Mouse (Mus musculus) layer of hippocampus, adult 2 months (tissue): ENCODE results near the gene Ube2s. TPM values are rescaled to one million over a fixed set of nuclear protein-coding genes. Genes with fewer than 3 reads are reported as not detected.
"Not testable (repeated sequence)": the region's sequence is repeated elsewhere in the genome, so short reads cannot be mapped to it uniquely, and the experiment has no call there.

Source experiments
- DNase-seq, 2 experiments: peaks; one replicate each; pipeline ENCODE4 v3.0.0; 2022; ENCODE audit warnings: low spot score in 2 of 2
- H3K27ac ChIP-seq: fragments of 200-600 bp; 2 replicates; pipeline ENCODE4 v1.8.1; 2022
- H3K4me3 ChIP-seq: fragments of 200-600 bp; 2 replicates; pipeline ENCODE4 v1.8.1; 2022; ENCODE audit warnings: mild to moderate bottlenecking
- CTCF ChIP-seq: fragments of 200-600 bp; conservative IDR thresholded peaks from 2 replicates; pipeline ENCODE4 v1.8.1; 2022; ENCODE audit warnings: antibody characterized with exemption, mild to moderate bottlenecking, moderate library complexity
- total RNA-seq, 2 experiments: library from RNA; stranded (reverse); gene quantifications; 2 replicates each; pipeline ENCODE4 v1.2.3; 2021

Ube2s gene
- total RNA-seq, 2 experiments from 2014 or later = 106 to 108 TPM

DNA sequence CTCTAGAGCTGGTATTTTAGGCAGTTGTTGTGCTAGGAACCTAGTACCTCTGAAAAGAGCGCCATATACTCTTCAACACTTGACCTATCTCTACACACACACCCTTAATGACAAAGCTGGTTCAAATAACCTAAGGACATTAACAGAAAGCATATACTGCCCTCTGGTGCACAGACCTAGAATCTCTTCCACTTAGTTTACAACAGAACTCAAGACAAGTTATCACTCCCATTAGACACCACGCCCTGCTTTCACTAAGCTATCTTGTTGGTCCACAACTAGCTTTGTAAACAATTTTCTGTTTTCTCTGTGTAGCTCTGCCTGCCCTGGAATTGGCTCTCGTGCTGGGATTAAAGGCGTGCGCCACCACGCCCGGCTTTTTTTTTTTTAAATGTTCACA, 5.7 kb downstream of the Ube2s start:
- DNase-seq = peak; percentile 43 to 53
- H3K4me3 ChIP-seq = no peak overlapping the region
- H3K27ac ChIP-seq = no peak overlapping the region
- TF ChIP-seq CTCF = peak; percentile 81

DNA sequence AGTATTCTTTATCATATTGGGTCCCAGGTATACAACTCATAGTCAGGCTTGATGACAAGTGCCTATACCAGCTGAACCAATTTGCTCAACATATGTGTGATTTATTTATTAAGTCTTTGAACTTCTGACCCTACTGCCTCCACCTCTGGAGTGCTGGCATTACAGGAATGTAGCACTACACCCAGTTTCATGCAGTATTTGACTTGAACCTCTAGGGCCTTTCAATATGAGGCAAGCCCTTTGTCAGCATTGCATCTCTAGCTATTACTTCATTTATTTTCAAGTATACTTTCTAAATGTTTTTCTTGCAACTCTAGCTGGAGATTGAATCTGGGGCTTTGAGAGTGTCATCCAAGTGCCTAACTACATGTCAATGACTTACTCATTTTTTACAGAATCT, 10.1 kb downstream of the Ube2s start:
- no peak for TF ChIP-seq CTCF
- no peak overlapping the region for H3K27ac ChIP-seq
- no peak for DNase-seq

DNA sequence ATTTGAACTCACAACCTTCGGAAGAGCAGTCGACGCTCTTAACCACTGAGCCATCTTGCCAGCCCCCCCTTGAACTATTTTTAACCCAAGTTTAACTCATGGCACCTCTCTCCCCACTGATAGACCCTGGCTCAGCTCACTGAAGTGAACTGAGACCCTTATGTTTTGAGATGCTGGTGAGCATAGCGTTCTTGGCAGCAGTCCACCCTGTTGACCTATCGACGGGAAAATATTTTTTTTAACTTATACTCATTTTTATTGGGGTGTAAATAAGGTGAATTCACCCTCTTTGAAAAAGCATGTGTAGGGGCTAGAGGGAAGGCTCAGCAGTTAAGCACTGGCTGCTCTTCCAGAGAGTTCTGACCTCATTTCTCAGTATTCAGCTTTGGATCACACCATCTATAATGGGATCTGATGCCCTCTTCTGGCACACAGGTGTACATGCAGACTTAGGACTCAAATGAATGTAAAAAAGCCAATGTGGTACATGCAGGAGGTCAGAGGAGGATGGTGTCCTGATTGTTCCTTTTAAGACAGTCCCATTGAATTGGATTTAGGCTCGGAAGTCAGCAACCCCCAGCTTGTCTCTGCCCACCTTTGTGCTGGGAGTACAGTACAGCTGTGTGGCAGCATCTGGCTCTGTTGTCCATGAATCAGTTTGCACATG, 16.5 kb downstream of the Ube2s start:
- peak; percentile 26 to 35 for DNase-seq
- Histone ChIP-seq H3K4me3 (no peak overlapping the region), H3K27ac (no peak overlapping the region)
- TF ChIP-seq CTCF = peak; percentile 84

More for the DNA sequence above, 10.1 kb downstream of the Ube2s start:
- H3K4me3 ChIP-seq = no peak overlapping the region

DNA sequence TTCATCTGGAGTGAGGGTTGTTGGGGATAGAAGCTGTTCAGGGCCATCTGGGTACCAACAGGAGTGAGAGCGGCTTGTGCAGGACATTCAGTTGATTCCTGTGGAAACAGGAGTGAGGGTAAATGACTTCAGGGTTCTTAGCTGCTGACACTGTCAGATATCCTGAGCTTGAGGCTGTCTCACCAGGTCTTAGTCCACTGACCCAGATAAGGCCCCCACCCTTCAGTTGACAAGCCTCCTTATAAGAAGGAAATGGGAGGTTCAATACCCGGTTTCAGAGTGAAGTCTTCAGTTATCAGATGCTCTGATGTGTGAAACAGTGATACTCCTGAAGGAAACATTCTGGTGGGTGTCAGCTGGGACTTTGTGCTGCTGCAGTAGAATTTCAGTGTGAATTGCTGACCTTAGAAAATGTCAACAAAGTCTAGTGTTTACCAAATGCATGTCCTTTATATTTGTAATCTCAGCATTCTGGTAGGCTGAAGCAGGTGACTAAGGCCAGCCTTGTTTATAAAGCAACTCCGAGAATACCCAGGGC, 17.7 kb downstream of the Ube2s start:
- DNase-seq = no peak
- TF ChIP-seq CTCF = no peak
- Histone ChIP-seq H3K4me3 (no peak overlapping the region), H3K27ac (no peak overlapping the region)

DNA sequence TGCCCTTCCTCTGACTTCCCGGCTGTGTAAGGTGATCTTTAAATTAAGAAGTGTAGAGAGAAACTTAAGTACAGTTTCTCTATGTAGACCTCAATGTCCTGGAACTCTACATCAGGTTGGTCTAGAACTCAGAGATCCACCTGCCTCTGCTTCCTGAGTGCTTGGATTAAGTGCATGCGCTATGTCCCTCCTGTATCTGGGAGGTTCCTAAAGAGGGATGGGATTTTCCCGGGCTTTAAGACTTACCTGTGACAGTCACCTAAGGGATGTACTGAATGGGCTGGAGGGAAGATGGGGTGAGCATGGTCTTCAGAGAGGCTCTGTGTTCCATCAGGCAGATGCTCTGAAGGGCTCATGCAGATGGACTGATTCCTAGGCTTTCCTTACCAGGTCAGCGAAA, 18.7 kb downstream of the Ube2s start:
- TF ChIP-seq CTCF = no peak
- no peak for DNase-seq
- peak overlapping the region; percentile 97 for H3K4me3 ChIP-seq
- H3K27ac ChIP-seq = peak overlapping the region; percentile 98

DNA sequence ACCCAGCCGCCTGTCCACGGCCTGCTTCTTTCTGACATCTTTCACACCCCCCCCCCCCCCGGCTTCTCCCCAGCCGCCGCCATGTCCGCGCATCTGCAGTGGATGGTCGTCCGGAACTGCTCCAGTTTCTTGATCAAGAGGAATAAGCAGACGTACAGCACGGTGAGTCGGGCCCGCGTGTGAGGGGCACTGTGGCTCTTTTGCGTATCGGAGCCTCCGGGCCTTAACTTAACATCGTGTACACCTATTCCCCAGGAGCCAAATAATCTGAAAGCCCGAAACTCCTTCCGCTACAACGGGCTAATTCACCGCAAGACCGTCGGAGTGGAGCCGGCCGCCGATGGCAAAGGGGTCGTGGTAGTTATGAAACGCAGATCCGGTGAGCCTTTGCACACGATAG, 19.1 kb downstream of the Ube2s start:
- not testable (repeated sequence) for DNase-seq
- peak overlapping the region; percentile 97 for H3K4me3 ChIP-seq
- peak overlapping the region; percentile 98 for H3K27ac ChIP-seq

DNA sequence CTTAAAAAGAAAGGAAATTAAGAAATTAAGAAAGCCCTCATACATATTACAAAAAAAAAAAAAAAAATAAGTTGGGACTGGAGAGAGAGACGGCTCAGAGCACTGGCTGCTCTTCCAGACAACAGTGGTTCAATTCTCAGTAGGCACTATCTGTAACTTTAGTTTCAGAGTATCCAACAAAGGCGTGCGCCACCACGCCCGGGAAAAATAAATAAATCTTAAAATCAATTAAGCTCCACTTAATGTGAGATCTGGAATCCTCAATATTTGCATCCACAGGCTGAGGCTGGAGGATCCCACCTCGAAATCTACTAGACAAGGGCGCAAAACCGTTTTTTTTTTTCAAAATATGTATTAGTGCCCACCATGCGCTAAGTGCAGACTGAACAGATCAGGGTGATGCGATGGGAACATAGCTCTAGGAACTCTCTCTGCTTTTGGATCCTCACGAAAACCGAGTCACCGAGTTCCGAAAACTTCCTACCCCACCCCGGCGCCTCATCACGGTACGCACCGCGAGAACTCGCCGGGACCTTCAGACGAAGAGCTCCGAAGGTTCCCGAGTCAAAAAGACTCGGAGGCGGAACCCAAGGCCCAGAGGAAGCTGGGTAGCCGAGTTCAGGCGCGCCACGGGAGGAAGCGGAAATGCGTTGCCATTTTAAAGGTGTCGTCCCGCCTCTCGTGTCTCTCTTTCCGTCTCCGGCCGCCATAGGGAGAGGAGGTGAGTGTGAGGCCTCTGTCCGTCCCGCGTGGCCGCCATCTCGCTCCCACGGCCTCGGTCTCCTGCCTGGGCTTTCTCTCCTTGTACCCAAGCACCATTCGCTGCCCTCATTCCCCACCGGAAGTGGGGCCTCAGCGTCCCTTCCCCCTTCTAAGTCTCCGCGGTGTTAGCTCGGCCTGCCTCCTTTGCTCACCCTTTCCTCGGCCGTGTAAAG, 19.8 kb downstream of the Ube2s start, which contains the start of gene Rpl28:
Gene Rpl28 (plus strand): TSS at position 597 of the 935 bp plus-strand sequence.
- peak; percentile 97 for DNase-seq
- no peak for TF ChIP-seq CTCF
- Histone ChIP-seq H3K4me3 (peak within 1 kb of the TSS; percentile 97), H3K27ac (peak within 1 kb of the TSS; percentile 98)

DNA sequence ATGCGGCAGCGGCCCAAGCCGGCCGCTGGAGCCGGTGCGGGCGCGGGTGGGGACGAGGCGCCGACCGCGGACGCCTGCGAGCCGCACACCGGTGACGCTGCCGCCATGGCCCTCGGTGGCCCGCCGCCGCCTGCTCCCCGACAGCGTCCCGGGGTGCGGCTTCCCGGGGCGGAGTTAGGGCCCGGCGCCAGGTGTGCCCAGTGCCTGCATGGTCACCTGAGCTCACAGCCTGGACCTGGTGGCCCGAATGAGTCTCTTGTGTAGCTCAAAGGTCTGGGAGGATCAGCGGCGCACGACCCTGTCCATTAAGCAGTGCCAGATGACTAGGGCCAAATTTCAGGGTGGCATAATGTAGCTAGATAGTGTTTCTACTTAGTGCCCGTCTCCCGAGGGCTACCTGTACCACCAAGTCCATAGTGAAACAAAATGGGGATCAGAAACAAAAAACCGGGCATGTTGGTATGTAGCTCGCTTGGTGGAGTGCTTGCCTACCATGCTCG, 22.9 kb downstream of the Ube2s start, which contains the start of gene Tmem238:
Gene Tmem238 (minus strand): TSS at position 221 of the 500 bp plus-strand sequence.
- no peak for DNase-seq
- TF ChIP-seq CTCF = no peak
- H3K4me3 ChIP-seq = peak within 1 kb of the TSS; percentile 70
- peak within 1 kb of the TSS; percentile 81 for H3K27ac ChIP-seq

DNA sequence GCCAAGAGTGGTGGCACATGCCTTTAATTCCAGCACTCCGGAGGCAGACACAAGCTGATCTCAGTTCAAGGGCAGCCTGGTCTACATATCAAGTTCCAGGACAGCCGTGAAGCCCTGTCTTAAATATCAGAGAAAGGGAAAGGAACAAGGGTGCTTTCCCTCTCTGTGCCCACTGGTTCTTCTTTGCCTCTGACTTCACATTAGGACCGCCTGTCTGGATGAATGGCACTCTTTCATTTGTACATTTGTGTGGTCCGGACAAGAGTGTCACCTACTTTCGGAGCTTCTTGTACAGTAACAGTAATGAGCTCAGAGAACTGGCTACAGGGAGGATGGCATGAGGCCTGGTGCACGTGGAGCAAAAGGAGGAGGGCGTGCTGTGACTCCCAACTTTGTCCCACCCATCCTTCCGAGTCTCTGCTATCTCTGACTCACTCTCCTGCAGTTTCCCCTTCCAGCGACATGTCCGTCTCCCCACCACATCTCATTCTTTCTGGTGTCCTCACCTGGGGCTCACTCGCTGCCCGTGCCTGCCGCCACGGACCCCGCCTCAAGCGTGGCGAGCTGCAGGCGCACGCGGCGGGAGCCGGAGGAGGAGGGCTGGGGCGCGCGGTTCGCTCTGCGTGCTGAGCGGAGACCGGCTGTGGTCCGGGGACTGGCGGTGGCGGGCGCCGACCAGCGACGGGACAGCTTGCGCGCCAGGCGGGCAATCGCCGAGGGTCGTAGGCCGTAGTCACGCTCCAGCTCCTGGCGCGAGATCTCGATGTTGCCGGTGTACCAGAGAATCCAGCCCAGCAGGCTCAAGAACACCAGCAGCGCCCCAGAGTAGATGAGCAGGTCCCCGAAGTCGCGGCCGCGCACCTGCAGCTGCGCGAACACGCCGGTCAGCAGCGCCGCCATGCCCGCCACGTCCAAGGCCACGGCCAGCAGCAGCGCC, 23.6 kb downstream of the Ube2s start:
- Histone ChIP-seq H3K27ac (peak overlapping the region; percentile 81), H3K4me3 (peak overlapping the region; percentile 70)
- TF ChIP-seq CTCF = peak; percentile 55
- peak in 1 of 2 experiments; percentile 44 for DNase-seq

DNA sequence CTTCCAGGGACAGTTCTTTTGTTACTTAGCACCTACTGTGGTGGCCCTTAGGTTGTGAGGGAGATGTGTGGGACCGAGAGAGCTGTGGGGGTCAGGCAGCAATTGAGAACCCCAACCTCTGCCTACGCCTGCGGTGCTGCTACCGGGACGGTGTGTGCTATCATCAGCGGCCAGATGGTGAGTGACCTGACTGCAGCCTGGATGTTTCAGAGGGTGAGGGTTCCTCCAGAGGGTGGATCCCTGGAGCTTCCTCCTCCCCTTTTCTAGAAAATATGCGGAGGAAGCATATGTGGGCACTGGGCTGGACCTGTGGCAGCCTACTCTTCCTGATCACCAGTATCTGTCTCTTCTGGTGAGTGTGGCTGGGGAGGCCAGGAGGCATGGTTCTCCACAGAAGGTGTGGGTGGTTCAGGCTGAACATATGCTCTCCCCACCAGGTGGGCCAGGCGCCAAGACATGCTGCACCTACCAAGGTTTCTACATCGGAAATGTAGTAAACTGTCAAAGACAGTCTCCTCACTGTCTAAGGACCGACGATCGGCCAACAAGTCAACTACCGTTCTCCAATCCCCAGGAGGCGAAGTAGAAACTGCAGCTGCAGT, 28.6 kb downstream of the Ube2s start:
- DNase-seq = no peak
- Histone ChIP-seq H3K27ac (no peak overlapping the region), H3K4me3 (no peak overlapping the region)
- TF ChIP-seq CTCF = no peak

DNA sequence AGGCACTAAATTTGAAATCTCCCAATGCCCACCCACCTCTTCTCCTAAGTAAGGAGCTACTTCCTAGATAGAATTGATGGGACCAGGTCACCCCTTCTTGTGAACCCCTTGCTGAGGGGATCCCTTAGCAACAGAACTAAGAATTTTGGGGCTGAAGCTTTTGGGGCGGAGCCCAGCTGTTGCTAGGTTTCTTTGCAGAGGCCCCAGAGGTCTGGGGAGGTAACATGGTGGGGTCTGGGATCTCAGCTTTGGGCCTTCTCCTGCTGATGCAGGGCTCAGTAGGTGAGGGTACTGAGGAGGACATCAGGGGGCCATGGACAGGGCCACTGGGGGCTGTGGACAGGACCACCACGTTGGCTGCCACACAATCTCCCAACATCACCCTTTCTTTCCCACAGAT, 29.6 kb downstream of the Ube2s start, which contains the start of the genes Il11 and Tmem190:
Gene Il11 (minus strand): TSS at position 101 of the 400 bp plus-strand sequence.
Gene Tmem190 (plus strand): TSS at position 179 of the 400 bp plus-strand sequence.
- Histone ChIP-seq H3K4me3 (no peak within 1 kb of the TSS), H3K27ac (no peak within 1 kb of the TSS)
- no peak for TF ChIP-seq CTCF
- DNase-seq = no peak

DNA sequence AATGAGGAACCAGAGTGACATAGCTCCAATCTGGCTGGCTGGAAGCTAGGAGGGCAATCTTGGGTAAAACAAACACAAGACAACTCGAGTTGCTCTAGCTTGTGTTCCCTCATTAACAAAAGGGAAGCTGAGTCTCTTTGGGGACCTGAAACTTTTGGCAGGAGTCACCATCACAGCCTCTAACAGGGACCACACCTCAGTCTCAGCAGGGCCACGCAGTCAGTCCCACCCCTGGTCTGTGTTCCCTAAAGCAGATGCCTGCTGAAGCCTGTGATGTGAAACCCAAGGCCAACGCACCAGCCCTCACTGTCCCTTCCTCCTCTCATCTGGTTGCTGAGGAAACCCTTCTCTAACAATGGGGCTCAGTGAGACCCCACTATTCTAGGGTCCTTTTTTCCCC, 30.3 kb downstream of the Ube2s start:
- H3K4me3 ChIP-seq = no peak overlapping the region
- H3K27ac ChIP-seq = no peak overlapping the region
- no peak for TF ChIP-seq CTCF
- no peak for DNase-seq
